Mouse (Mus musculus) testis, adult 2 months (tissue): ENCODE measurements around the gene Gm17545.

Experiments
- CTCF ChIP-seq: fragments of 200-500 bp; IDR thresholded peaks from 2 replicates; pipeline ENCODE4 v1.5.1; 2012; ENCODE audit warnings: low read depth, mild to moderate bottlenecking, inconsistent platforms, low read length, moderate library complexity; ENCODE audit not compliant: control insufficient read depth, insufficient read depth, insufficient replicate concordance
- POLR2A ChIP-seq: fragments of 200-500 bp; IDR thresholded peaks from 2 replicates; pipeline ENCODE4 v1.6.1; 2012; ENCODE audit warnings: low read depth, mild to moderate bottlenecking, inconsistent platforms, low read length, moderate library complexity; ENCODE audit not compliant: control insufficient read depth

DNA sequence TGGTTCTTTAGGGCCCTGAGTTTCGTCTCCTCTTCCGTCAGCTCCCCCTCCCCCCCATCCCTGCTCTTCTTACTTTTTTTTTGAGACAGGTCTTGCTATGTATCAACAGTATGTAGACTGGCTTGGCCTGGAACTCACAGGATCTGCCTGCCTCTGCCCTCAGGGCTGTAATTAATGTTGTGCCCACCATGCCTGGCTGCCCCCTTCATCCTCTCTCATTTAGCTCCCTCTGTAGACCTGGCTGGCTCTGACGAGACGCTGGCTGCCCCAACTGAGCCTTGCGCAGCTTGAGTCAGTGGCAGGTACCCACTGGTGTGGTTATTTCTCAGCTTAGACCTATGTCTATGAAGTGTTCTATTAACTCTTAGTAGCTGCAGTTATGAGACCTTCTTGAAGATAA, 49.5 kb downstream of the Gm17545 start:
- no peak for TF ChIP-seq CTCF
- no peak for TF ChIP-seq POLR2A
